Mouse (Mus musculus) midbrain, embryonic 12.5 days (tissue): ENCODE measurements around the gene Zfp704. TPM values are rescaled to one million over a fixed set of nuclear protein-coding genes. Genes with fewer than 3 reads are reported as not detected.

Source experiments
- ATAC-seq: fragments of 200-750 bp; cut with Nextera tagmentation; 2 replicates; pipeline ENCODE4 v1.8.0; 2017; ENCODE audit warnings: low read depth, moderate TSS enrichment, moderate library complexity; ENCODE audit not compliant: low FRiP score
- H3K27ac ChIP-seq: fragments of 300-500 bp; sonication (generic); replicated peaks from 2 replicates; pipeline ENCODE4 v1.5.1; 2016; ENCODE audit warnings: mild to moderate bottlenecking
- H3K27me3 ChIP-seq: fragments of 300-500 bp; sonication (generic); 2 replicates; pipeline ENCODE4 v1.6.1; 2016; ENCODE audit warnings: mild to moderate bottlenecking
- H3K36me3 ChIP-seq: fragments of 300-500 bp; sonication (generic); 2 replicates; pipeline ENCODE4 v1.6.1; 2016
- H3K4me1 ChIP-seq: fragments of 300-500 bp; sonication (generic); 2 replicates; pipeline ENCODE4 v1.6.1; 2016
- H3K4me2 ChIP-seq: fragments of 300-500 bp; sonication (generic); replicated peaks from 2 replicates; pipeline ENCODE4 v1.6.1; 2016; ENCODE audit warnings: mild to moderate bottlenecking, moderate library complexity
- H3K4me3 ChIP-seq: fragments of 300-500 bp; sonication (generic); 2 replicates; pipeline ENCODE4 v1.5.1; 2016; ENCODE audit warnings: mild to moderate bottlenecking
- H3K9ac ChIP-seq: fragments of 300-500 bp; sonication (generic); replicated peaks from 2 replicates; pipeline ENCODE4 v1.6.1; 2016; ENCODE audit warnings: mild to moderate bottlenecking, moderate library complexity
- H3K9me3 ChIP-seq: fragments of 300-500 bp; sonication (generic); 2 replicates; pipeline ENCODE4 v1.6.1; 2016; ENCODE audit warnings: mild to moderate bottlenecking
- WGBS: fragments of 180-500 bp; shearing (Covaris S2); methylation state at CpG from one replicate; pipeline ENCODE4 v1.1.7; 2016; 5-methylcytosine and 5-hydroxymethylcytosine counted together
- polyA plus RNA-seq: library from polyadenylated mRNA; unstranded; fragments of >200 nt; fragmentation: Nextera tagmentation; extraction: Ambion mirVana; gene quantifications from 2 replicates; pipeline ENCODE4 v1.2.1, GENCODE M21; 2016

The Zfp704 gene
- polyA plus RNA-seq, 1 experiment from 2014 or later, result 6.9 TPM

DNA sequence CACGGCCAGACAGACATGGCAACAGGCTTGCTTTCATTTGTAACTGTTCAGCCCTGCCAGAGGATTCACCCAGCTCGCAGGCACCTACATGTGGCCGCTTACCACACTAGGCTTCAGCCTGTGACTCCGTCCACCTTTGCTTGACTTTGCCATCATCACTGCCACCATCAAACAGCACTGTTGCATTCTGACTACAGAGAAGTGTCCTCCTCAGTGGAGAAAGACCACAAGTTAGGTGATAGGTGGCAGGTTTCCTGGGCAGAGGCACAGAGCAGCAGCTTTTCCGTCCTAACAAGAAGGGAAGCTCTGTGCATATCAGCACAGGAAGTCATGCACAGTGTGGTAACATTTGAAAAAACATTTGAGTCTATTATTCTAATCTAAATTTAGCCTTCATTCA lies 60.1 kb downstream of the Zfp704 start:
- Histone ChIP-seq H3K4me3 (no peak overlapping the region), H3K9ac (no peak overlapping the region), H3K4me1 (peaks cover 21% of the 10 kb centered on the region), H3K4me2 (no peak overlapping the region), H3K9me3 (no peaks in the 10 kb centered on the region), H3K27me3 (no peaks in the 10 kb centered on the region), H3K27ac (no peak overlapping the region), H3K36me3 (no peaks in the 10 kb centered on the region)
- 87% methylated on average over 5 of the region's 5 CpGs for WGBS
- ATAC-seq, result no peak

DNA sequence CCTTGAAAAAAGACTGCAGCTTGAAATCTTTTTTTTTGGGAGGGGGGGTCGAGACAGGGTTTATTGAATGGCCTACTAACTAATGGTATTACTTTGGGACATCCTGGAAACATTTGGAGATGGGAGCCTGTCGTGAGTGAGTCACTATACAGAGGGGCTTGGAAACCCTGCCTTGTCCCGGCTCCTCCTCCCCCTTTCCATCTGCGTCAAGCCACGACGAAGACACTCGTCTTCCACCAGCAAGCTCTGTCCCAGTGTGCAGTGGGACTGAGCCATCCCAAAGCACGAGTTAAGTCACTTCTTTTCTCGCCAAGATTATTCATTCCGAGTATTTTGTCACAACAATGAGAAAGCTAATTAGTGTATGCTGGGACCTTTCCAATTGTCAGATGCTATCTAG lies 61.7 kb downstream of the Zfp704 start:
- Histone ChIP-seq H3K27ac (no peak overlapping the region), H3K36me3 (no peaks in the 10 kb centered on the region), H3K9me3 (no peaks in the 10 kb centered on the region), H3K4me1 (peaks cover 31% of the 10 kb centered on the region), H3K4me2 (no peak overlapping the region), H3K4me3 (no peak overlapping the region), H3K9ac (no peak overlapping the region), H3K27me3 (no peaks in the 10 kb centered on the region)
- WGBS, result 66% methylated on average over 10 of the region's 10 CpGs
- no peak for ATAC-seq

DNA sequence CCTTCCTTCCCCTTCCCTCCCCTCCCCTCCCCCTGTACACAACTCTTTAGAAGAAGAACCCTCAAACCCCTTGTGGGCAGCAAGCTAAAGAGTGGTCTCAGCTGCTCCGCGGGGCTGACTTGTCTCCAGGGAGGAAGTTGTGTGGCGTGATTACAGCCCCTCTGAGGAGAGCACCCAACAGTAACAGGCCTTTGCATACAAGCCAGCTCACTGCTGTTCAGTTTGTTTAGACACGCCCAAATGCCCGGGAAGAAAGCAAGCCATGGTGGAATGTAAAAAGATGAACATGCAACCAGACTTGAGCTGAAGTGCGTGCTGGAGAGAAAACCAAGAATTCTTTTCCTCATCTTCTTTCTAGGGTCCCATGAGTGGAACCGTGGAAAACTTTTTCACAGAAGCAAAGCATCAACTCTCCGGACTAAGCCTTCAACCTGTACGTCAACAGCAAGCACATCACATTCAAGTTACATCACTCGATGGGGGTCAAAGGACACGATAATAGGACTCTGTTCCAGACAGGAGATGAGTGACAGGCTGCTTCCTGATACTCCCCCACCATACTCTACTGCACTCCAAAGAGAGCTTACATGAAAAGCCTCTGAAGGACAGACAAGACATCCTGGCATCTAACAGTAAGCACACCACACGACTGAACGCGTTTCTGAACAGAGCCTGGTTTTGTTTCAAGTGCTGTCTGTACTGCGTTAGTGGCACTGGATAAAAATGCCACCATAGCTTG lies 62.8 kb downstream of the Zfp704 start:
- H3K36me3 ChIP-seq, result no peaks in the 10 kb centered on the region
- WGBS, result 56% methylated on average over 15 of the region's 15 CpGs
- H3K4me1 ChIP-seq, result peaks cover 31% of the 10 kb centered on the region
- no peak for ATAC-seq
- no peak overlapping the region for H3K4me2 ChIP-seq
- no peak overlapping the region for H3K9ac ChIP-seq
- H3K9me3 ChIP-seq, result no peaks in the 10 kb centered on the region
- H3K4me3 ChIP-seq, result no peak overlapping the region
- H3K27me3 ChIP-seq, result no peaks in the 10 kb centered on the region
- no peak overlapping the region for H3K27ac ChIP-seq

DNA sequence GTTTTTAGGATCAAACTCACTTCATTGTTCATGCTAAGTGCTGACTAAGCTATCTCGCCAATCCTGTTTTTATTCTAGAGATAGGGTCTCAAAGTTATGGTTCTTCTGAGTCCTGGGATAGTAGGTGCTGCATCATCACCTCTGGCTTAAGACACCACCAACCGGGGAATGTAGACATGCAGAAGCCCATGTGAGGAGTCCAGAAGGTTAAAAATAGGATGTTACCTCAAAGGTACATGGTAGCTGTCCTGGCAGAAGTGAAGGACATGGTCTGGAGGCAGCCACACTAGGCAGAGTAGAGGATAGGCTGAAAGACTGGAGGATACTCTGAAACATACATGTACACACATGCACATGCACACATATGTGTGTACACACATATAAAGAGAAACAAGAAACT lies 65.5 kb downstream of the Zfp704 start:
- no peak overlapping the region for H3K27ac ChIP-seq
- H3K27me3 ChIP-seq, result no peaks in the 10 kb centered on the region
- no peak overlapping the region for H3K4me2 ChIP-seq
- no peaks in the 10 kb centered on the region for H3K9me3 ChIP-seq
- H3K9ac ChIP-seq, result no peak overlapping the region
- WGBS, result 89% methylated on average over 2 of the region's 2 CpGs
- H3K4me3 ChIP-seq, result no peak overlapping the region
- no peaks in the 10 kb centered on the region; the same call in 1 of the 2 replicates for H3K36me3 ChIP-seq
- ATAC-seq, result no peak
- peaks cover 31% of the 10 kb centered on the region for H3K4me1 ChIP-seq

DNA sequence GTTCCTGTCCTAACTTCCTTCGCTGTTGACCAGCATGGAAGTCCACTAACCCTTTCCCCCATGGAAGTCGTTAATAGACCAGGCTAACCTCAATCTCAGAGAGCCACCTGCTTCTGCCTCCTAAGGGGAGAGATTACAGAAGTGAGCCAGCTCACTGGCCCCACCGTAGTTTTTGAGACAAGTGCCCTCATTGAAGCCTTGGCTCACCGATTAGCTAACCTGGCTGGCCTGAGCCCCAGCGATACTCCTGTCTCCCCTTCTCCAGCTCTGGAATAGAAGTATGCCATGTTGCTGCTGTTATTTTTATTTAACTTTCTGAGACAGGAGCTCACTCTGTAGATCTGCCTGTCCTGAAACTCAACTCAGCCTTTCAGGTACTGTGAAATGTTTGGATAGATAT lies 66.0 kb downstream of the Zfp704 start:
- Histone ChIP-seq H3K4me2 (no peak overlapping the region), H3K9ac (no peak overlapping the region), H3K4me1 (peaks cover 31% of the 10 kb centered on the region), H3K9me3 (no peaks in the 10 kb centered on the region), H3K27ac (no peak overlapping the region), H3K4me3 (no peak overlapping the region), H3K36me3 (no peaks in the 10 kb centered on the region; the same call in 1 of the 2 replicates), H3K27me3 (no peaks in the 10 kb centered on the region)
- WGBS, result 93% methylated on average over 5 of the region's 5 CpGs
- no peak for ATAC-seq

DNA sequence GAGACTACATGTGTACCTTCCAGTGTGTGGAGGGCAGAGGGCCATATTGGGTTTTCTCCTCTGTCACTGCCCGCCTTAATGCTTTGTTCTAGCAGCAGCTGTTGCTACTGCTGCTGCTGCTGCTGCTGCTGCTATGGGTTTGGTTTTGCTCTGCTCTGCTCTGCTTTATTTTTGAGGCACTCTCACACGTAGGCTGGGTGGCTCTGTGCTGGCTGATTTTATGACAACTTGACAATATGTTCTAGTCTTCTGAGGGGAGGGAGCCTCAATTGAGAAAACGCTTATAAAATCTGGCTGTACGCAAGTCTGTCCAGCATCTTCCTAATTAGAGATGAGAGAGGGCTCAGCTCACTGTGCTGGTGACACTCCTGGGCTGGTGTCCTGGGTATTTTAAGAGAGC lies 66.4 kb downstream of the Zfp704 start:
- H3K4me3 ChIP-seq, result no peak overlapping the region
- 73% methylated on average over 4 of the region's 4 CpGs for whole genome bisulfite sequencing
- H3K27ac ChIP-seq, result no peak overlapping the region
- no peak overlapping the region for H3K9ac ChIP-seq
- H3K27me3 ChIP-seq, result no peaks in the 10 kb centered on the region
- ATAC-seq, result no peak
- H3K36me3 ChIP-seq, result no peaks in the 10 kb centered on the region; the same call in 1 of the 2 replicates
- peaks cover 31% of the 10 kb centered on the region for H3K4me1 ChIP-seq
- no peaks in the 10 kb centered on the region for H3K9me3 ChIP-seq
- H3K4me2 ChIP-seq, result no peak overlapping the region

DNA sequence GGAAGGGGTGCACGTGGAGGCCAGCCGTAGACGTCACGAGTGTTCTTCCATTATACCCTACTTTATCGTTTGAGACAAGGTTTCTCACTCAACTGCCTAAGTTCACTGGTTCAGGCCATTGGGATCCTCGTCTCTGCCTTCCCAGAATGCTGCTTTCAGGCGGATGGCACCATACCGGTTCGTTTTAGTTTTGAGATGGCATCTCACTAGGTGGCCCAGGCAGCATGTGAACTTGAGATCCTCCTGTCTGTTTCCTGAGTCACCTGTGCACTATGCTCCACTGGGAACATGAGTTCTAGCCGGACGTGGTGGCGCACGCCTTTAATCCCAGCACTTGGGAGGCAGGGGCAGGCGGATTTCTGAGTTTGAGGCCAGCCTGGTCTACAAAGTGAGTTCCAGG lies 68.3 kb downstream of the Zfp704 start:
- no peak overlapping the region for H3K27ac ChIP-seq
- H3K9me3 ChIP-seq, result no peaks in the 10 kb centered on the region
- H3K9ac ChIP-seq, result no peak overlapping the region
- WGBS, result 87% methylated on average over 14 of the region's 14 CpGs
- H3K4me1 ChIP-seq, result peaks cover 17% of the 10 kb centered on the region
- no peak overlapping the region for H3K4me2 ChIP-seq
- ATAC-seq, result no peak
- H3K4me3 ChIP-seq, result no peak overlapping the region
- H3K27me3 ChIP-seq, result no peaks in the 10 kb centered on the region
- no peaks in the 10 kb centered on the region; the same call in 1 of the 2 replicates for H3K36me3 ChIP-seq

DNA sequence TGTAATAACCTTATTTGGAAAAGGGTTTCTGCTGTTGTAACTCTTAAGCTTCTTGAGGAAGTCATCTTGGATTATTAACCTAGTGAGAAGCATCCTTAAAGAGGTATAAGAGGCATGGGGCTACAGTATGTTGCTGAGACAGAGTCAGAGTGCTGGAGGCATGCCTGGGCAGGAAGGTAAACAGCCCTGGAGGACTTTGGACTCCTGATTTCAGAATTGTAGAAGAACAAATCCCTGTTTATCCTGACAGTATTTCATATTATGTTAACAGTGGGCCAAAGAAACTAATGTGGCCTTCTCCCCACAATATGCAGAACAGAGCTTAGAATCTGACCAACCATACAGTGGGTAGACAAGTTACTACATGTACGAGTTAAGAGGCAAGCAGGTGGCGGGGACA lies 71.4 kb downstream of the Zfp704 start:
- 89% methylated on average over 2 of the region's 2 CpGs for WGBS
- no peak for ATAC-seq
- H3K9me3 ChIP-seq, result no peaks in the 10 kb centered on the region

DNA sequence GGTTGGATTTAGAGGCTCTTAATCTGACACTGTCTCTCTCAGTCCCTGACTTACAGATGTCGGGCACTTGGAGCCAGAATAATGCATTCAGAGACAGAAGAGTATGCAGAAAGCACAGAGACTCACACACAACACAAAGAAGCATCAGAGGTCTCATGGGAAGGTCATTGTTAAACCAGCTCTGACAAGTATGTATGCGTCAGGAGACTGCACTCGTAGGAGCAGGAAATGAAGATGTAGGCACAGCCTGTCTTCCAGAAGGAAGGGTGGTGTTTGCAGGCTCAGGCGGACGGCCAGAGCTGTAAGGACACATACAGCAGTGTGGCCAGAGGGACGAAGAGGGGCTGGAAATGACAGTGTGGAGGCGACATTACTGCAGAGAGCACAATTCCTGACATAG lies 72.0 kb downstream of the Zfp704 start:
- no peak overlapping the region for H3K4me3 ChIP-seq
- WGBS, result 74% methylated on average over 7 of the region's 7 CpGs
- no peak for ATAC-seq

More for the DNA sequence above, 71.4 kb downstream of the Zfp704 start:
- H3K4me2 ChIP-seq, result no peak overlapping the region
- no peaks in the 10 kb centered on the region; the same call in 1 of the 2 replicates for H3K36me3 ChIP-seq
- H3K4me1 ChIP-seq, result peaks cover 3% of the 10 kb centered on the region; the same call in 1 of the 2 replicates
- no peak overlapping the region for H3K4me3 ChIP-seq
- no peaks in the 10 kb centered on the region for H3K27me3 ChIP-seq
- no peak overlapping the region for H3K9ac ChIP-seq
- no peak overlapping the region for H3K27ac ChIP-seq

DNA sequence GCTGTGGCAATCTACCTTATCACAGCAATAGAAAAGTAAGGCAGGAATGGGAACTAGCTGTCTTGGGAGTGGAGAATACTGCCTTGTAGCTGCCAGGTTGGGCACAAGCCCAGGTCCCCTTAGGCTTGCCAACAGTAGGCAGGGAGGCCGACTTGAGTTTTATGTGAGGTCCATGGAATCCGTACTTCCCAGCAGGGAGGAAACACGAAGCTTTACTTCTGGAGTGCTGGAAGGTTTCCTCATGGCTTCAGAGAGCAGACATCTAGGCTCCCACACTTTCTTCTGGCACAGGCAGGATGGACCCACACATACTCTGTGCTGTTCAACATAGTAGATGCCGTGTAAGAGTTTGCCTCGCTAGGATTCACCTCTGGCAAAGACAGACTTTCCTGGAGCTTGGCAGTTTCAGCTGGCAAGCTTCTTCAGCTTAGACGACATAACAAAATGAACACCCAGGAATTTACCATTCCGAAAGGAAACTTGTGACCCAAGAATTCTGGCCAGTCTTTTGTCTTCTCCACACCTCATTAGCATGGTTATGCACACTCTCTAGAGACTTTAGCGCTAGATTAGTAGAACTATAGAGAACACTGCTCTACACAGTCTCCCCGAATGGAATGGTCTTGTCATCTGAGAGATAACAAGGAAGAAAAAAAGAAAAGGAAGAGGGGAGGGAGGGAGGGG lies 79.6 kb downstream of the Zfp704 start:
- WGBS, result 77% methylated on average over 9 of the region's 9 CpGs
- ATAC-seq, result no peak

More for the DNA sequence above, 72.0 kb downstream of the Zfp704 start:
- no peak overlapping the region for H3K4me2 ChIP-seq
- H3K4me1 ChIP-seq, result no peaks in the 10 kb centered on the region; the same call in 1 of the 2 replicates
- H3K9ac ChIP-seq, result no peak overlapping the region
- H3K36me3 ChIP-seq, result no peaks in the 10 kb centered on the region; the same call in 1 of the 2 replicates
- H3K9me3 ChIP-seq, result no peaks in the 10 kb centered on the region
- H3K27ac ChIP-seq, result no peak overlapping the region
- no peaks in the 10 kb centered on the region for H3K27me3 ChIP-seq

DNA sequence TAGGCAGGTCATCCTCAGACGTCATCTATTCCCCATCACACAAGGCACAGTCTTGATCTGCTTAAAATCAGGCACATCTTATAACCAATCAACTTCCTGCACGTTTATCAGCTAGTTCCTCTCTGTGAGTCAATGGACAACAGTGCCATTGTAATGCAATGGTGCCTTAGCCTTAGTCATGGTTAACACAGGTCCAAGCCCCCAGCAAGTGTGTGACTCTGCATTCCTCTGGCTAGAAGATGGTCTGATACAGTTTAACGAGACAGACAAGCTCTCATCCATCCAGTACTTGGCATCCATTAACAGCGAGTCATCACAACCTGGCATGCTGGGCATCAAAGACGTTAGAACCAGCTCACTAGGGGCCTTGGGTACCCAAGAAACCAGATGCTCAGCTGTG lies 85.5 kb downstream of the Zfp704 start:
- Histone ChIP-seq H3K4me2 (no peak overlapping the region), H3K27ac (no peak overlapping the region), H3K9ac (no peak overlapping the region), H3K4me1 (peaks cover 27% of the 10 kb centered on the region), H3K36me3 (no peaks in the 10 kb centered on the region), H3K9me3 (no peaks in the 10 kb centered on the region), H3K4me3 (no peak overlapping the region), H3K27me3 (peaks cover 17% of the 10 kb centered on the region)
- ATAC-seq, result no peak
- WGBS, result 78% methylated on average over 5 of the region's 5 CpGs

More for the DNA sequence above, 79.6 kb downstream of the Zfp704 start:
- H3K36me3 ChIP-seq, result no peaks in the 10 kb centered on the region
- H3K9ac ChIP-seq, result no peak overlapping the region
- H3K27me3 ChIP-seq, result no peaks in the 10 kb centered on the region
- no peak overlapping the region for H3K27ac ChIP-seq
- H3K4me1 ChIP-seq, result no peaks in the 10 kb centered on the region
- no peaks in the 10 kb centered on the region for H3K9me3 ChIP-seq
- H3K4me2 ChIP-seq, result no peak overlapping the region
- H3K4me3 ChIP-seq, result no peak overlapping the region

DNA sequence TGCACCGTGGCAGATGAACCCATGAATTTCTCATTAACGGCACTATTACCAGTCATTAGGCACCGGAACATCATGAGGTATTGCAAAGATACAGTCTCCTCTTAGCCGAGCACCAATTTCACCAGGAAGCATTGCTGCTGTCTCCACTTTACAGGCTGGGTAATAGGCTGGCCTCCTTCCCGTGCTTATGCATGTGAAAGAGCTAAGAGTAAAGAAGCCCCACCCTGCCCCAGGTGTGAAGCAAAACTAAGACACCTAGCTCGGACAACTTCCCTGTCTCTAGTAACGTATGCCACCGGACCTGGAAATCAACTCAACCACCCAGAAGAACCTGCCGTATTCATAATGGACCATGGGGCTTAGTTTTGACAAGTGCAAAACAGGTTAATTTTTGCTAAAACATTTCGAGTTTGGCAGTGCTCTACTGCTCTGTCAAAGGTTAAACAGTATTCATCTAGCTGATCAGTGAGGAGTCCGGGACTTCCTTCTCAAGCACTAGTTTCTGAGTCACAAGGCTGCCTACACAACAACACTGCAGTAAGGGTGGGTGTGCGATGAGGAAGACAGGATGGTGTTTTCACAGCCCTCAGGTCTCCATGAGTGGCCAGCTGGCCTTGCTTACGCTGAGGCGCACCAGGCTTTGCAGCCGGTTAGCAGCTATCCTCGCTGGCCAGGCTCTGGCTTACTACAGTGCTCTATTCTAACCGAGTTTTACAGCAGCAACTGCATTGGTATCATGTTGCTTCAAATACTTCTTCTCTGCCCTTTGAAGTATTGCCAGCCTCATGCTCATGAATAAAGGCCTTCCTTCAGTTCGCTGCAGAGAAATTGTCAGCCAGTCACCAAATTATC lies 86.6 kb downstream of the Zfp704 start:
- H3K4me3 ChIP-seq, result no peak overlapping the region
- WGBS, result 80% methylated on average over 18 of the region's 18 CpGs
- no peak for ATAC-seq

More for the DNA sequence above, 86.6 kb downstream of the Zfp704 start:
- Histone ChIP-seq H3K27me3 (peaks cover 27% of the 10 kb centered on the region), H3K4me1 (peaks cover 27% of the 10 kb centered on the region), H3K4me2 (no peak overlapping the region), H3K9ac (no peak overlapping the region), H3K36me3 (no peaks in the 10 kb centered on the region), H3K9me3 (no peaks in the 10 kb centered on the region), H3K27ac (no peak overlapping the region)
